Mouse (Mus musculus): Measurements from ENCODE around the gene Gstt4. TPM values are rescaled to one million over a fixed set of nuclear protein-coding genes. Genes with fewer than 3 reads are reported as not detected.

Gstt4 gene
- total RNA-seq, 2 experiments from 2014 or later = not detected

DNA sequence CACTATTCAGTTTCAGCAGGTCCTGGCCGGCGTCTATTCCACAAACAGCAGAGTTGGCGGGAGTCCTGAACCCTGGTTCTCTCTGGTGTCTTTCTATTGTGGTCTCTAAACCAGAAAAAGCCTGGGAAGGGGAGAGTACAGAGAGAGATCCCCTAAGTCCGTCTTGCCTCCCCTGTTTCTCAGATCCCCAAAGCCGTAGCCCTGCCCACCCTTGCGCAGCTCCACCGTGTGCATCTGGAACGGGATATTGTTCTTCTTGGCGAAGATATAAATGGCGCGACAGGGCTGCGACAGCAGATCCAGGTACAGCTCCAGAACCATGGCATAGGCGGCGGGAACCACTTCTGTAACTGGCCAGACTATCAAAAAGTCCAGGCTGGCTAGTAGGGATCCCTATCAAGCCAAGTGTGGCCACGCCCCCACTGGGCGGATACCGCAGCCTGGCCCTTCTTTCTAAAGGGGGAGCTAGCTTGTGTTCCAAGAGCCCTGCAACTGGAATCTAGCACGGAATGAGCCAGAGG lies 24.1 kb downstream of the Gstt4 start, which contains the start of gene Gstt1:
TSS of gene Gstt1 (minus strand) at position 409 of the 521 bp plus-strand sequence.
- peak in 1 of 2 experiments; percentile 70 for DNase-seq (ENCODE audit: extremely low spot score in 1 of 2, low spot score in 2 of 2)
- intact Hi-C loops (cut with DNase I) = no loop called here

DNA sequence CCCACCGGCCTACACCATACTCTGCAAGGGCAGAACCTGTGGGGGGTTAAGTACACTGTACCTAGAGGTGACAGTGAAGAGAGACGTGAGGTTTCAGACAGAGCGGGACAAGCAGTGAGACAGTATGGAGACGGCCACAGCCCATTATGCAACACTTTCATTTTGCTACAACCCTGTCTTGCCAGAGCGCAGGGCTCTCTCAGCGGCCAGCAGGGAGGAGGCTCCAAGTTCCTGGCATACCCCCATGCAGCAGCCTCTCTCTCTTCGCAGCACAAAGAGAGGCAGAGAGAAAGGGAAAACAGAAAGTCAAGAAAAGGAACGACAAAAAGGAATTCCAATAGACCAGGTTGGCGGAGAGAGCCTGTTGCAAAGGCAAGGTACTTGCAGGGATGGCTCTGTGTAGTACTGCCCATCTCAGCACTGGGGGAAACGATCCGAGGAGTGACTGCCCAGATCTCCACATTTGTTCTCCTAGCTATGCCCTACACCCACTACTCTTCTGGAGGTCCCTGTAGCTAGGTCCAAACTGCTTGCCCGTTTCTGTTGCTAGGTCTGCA lies 24.6 kb downstream of the Gstt4 start:
- intact Hi-C loops (cut with DNase I) = no loop called here
- DNase-seq (ENCODE audit: extremely low spot score in 1 of 2, low spot score in 2 of 2) = peak in 1 of 2 experiments; percentile 48

GRCm38 (mm10) chr10:75796731-75797516 lies 25.4 kb downstream of the Gstt4 start:
- intact Hi-C loops (cut with DNase I) = no loop called here
- no peak for DNase-seq (ENCODE audit: extremely low spot score in 1 of 2, low spot score in 2 of 2)

- no peak for DNase-seq (ENCODE audit: extremely low spot score in 1 of 2, low spot score in 2 of 2)
- intact Hi-C loops (cut with DNase I) = no loop called here
Observed at GRCm38 (mm10) chr10:75794880-75795279, 27.5 kb downstream of the Gstt4 start.

DNA sequence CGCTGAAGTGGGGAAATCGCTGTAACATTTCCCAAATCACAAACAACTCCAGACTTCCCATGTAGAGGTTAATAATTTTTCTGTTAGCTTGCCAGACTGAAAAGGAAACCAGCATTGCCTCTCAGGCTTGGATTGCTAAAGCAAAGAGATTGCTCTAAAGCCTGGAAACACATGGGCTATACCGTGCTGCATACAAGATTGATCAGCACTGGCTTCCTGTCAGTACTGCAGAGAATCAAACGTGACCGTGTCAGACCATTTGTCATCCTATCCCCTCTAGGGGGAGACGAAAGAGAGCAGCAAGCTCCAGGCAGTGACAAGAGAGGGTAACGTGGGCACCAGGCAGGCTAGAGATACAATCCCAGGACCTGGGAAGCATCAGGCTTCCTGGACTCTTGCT lies 31.6 kb downstream of the Gstt4 start:
- intact Hi-C loops (cut with DNase I) = no loop called here
- DNase-seq (ENCODE audit: extremely low spot score in 1 of 2, low spot score in 2 of 2) = no peak

GRCm38 (mm10) chr10:75789841-75790240 lies 32.5 kb downstream of the Gstt4 start:
- intact Hi-C loops (cut with DNase I) = no loop called here

GRCm38 (mm10) chr10:75789081-75789735 lies 33.1 kb downstream of the Gstt4 start:
- DNase-seq (ENCODE audit: extremely low spot score in 1 of 2, low spot score in 2 of 2) = no peak
- intact Hi-C loops (cut with DNase I) = no loop called here

More at GRCm38 (mm10) chr10:75789841-75790240, 32.5 kb downstream of the Gstt4 start:
- DNase-seq (ENCODE audit: extremely low spot score in 1 of 2, low spot score in 2 of 2) = no peak

DNA sequence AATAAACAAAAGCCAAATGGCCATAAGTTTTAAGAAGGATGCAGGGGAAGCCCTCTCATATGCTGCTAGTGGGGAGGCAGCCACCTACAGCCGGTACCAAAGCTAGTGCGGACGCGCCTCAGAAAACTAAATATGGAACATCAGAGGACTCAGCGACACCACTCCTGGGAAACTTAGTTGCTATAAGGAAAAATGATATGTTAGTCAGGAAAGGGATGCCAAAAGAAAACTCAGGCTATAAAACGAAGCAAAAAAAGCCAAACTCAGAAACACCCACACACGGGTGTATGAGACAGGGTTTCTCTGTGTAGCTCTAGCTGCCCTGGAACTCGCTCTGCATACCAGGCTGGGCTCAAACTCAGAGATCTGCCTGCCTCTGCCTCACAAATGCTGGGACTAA lies 34.1 kb downstream of the Gstt4 start:
- no peak for DNase-seq (ENCODE audit: extremely low spot score in 1 of 2, low spot score in 2 of 2)
- intact Hi-C loops (cut with DNase I) = no loop called here

DNA sequence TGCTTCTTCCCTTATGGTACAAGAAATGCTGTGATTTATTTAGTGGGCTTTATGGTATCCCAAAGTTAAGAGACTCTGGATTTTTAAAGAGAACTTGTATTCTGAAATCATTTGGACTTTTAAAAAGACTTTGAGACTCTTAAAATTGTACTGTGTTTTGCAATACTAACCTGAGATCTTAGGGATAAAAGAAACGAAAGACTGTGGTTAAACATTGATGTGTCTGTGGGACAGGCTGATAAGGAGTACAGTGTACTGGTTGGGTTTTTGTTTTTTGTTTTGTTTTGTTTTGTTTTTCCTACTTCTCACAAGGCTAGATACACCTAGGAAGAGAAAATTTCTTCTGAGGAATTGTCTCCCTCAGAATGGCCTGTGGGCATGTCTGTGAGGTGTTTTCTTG lies 36.9 kb downstream of the Gstt4 start:
- no peak for DNase-seq (ENCODE audit: extremely low spot score in 1 of 2, low spot score in 2 of 2)
- intact Hi-C loops (cut with DNase I) = no loop called here

DNA sequence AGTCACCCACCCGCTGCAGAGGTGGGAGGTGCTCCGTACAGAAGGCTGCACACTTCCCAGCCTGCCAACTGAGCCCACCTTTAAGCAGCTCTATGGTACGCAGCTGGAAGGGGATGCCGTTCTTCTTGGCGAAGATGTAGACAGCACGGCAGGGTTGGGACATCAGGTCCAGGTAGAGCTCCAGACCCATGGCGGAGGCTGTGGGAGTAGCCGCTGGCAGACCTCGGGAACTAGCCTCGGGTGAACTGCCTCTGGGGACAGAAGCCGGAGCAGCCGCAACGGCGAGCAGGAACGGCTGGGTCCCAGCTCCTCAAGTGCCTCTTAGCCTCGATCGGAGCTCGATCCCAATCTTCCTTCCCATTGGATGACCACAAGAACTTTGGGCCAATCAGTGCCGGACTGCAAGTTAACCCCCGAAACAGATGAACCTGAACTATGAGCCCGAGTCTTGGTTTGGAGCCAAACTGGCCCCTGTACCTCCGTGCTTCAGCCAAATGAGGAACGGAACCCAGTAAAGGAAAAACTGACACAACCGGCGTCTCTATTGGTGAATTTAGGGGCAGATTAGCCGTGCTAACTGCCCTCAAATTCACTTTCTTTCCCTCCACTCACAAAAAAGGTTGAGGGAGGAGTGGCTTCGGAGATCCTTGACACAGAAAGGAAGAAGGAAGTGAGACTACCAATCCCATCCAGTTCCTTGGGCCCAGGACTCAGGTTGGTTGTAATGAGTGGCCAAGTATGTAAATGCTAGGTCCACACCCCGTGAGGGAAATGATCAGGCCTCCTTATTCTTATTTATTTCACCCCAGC lies 41.4 kb downstream of the Gstt4 start, which contains the start of the genes Gm20441 and Gstt3:
TSS of gene Gm20441 (minus strand) at position 186 of the 810 bp plus-strand sequence.
TSS of gene Gstt3 (minus strand) at position 646 of the 810 bp plus-strand sequence.
- intact Hi-C loops (cut with DNase I) = no loop called here
- DNase-seq (ENCODE audit: extremely low spot score in 1 of 2, low spot score in 2 of 2) = peak in 1 of 2 experiments; percentile 47

- DNase-seq (ENCODE audit: extremely low spot score in 1 of 2, low spot score in 2 of 2) = no peak
- intact Hi-C loops (cut with DNase I) = no loop called here
Observed at GRCm38 (mm10) chr10:75779206-75780174, 42.9 kb downstream of the Gstt4 start.

GRCm38 (mm10) chr10:75777885-75778284 lies 44.5 kb downstream of the Gstt4 start:
- DNase-seq (ENCODE audit: extremely low spot score in 1 of 2, low spot score in 2 of 2) = no peak
- intact Hi-C loops (cut with DNase I) = no loop called here

DNA sequence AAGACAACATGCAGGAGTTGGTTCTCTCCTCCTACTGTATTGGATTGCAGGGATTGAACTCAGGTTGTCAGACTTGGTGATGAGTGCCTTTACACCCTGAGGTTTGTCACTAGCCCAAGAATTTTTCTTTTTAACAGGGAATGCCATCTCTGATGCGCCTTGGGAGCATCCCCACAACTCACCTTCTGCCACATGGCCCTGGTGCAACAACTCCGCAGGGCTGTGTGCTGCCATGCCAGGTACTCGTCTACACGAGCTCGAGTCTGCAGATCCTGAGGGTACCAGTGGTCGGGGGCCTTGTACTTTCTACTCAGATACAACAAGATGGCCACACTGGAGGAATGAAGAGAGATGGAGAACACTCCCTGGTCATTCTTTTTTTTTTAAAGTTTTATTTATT lies 45.8 kb downstream of the Gstt4 start:
- intact Hi-C loops (cut with DNase I) = no loop called here
- no peak for DNase-seq (ENCODE audit: extremely low spot score in 1 of 2, low spot score in 2 of 2)

DNA sequence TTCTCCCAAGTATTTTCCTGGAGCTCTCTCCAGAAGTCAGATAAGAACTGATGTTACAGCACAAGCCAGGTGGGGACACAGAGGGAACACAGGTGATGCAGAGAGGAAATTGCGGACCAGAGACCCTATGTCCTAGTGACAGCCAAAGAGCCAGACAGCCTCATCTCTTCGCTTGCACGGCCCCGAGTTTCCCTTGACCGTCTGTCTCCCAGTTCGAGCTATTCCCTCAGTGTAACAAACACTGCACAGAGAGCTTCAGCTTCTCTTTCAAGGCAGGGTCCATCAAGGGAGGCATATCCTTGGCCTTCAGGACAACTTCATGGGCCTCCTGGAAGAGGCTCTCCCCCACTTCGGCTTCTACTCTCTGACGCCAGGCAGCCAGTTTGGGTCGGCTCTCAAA lies 47.8 kb downstream of the Gstt4 start:
- no peak for DNase-seq (ENCODE audit: extremely low spot score in 1 of 2, low spot score in 2 of 2)
- intact Hi-C loops (cut with DNase I) = loop anchor here (5.0 kb wide), 1 partner anchor 58 kb away; no protein-coding TSS in a partner anchor

DNA sequence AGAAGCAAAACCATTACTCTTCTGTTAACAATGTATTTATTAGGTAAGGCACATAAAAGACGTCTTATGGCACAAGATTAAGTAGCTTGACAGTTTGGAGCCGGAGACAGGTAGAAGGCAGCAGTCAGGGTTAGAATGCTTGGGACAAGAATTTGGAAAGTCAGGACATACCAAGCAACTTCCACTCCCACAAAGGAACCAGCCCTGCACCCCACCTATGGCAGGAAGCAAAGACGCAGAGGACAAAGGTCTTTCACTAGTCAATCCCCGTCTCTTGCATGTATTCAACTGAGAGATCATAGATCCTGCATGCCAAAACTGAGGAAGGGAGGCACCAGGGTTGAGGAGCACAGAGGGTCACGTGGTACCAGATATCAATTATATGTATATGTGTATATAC lies 48.2 kb downstream of the Gstt4 start:
- no peak for DNase-seq (ENCODE audit: extremely low spot score in 1 of 2, low spot score in 2 of 2)
- intact Hi-C loops (cut with DNase I) = loop anchor here (5.0 kb wide), 1 partner anchor 58 kb away; no protein-coding TSS in a partner anchor

DNA sequence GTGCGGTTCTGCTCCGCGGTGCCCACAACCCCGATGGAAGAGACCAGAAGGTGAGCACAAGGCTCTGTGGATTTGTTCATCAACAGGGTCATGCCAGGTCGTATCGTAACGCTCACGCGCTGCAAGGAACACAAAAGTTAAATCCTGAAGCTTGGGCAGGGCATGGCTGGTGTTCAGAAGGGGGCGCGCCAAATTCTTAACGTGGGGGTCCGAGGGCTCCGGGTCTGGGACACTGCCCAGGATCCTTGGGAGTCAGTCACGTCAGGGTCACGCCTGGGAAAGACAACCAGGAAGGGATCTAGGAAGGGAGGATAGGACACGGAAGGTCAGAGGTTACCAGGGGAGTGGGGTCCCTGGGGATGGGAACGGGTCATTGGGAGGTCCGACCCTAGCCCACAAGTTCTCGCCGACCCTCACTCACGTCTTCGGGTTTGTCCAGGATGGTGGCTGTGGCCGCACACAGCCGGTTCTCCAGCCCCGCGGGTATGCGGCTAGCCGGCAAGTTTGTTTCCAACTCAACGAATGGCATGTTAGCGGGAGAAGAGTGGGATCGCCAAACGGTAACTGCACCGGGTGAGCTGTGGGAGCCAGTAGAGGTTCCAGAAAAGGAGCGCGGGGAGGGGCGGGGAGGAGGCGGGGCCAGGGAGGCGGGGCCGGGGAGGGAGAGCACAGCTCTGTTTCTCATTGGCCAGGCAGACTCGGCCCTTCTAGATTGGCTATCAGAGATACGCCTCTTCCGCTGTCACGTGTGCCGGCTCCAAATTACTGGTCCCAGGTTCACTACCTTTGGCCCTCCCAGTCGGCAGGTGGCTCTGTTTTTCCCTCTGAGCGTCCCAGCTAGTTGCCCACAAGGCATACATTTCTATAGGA lies 49.3 kb downstream of the Gstt4 start, which contains the start of gene Ddt:
TSS of gene Ddt (minus strand) at position 620 of the 870 bp plus-strand sequence.
- intact Hi-C loops (cut with DNase I) = loop anchor here (5.0 kb wide), 1 partner anchor 59 kb away; no protein-coding TSS in a partner anchor
- DNase-seq (ENCODE audit: extremely low spot score in 1 of 2, low spot score in 2 of 2) = peak; percentile 86 to 91
